8 mouse cellular contexts compared by ENCODE assay signal in genomic region chr19:38015180-38015872, GRCm38 (mm10). TPM values are rescaled to one million over a fixed set of nuclear protein-coding genes. Genes with fewer than 3 reads are reported as not detected.
A peak's percentile ranks its signal among the peaks of the same experiment; 100 is the strongest.
DNase-seq lines count a peak whose midpoint lies in the region; ATAC-seq and TF ChIP-seq lines count a peak whose summit lies in the region.

No protein-coding gene starts in this region.

- no peaks in the 10 kb centered on the region for H3K79me2 ChIP-seq in liver, adult 2 months (ENCODE audit: control insufficient read depth, insufficient read depth, low read length)

- WGBS in liver, adult 2 months, result 11% methylated on average over 1 of the region's 1 CpGs
- WGBS in liver, embryonic 11.5 days, result 21% methylated on average over 1 of the region's 1 CpGs
- 0% methylated on average over 1 of the region's 1 CpGs for WGBS in forebrain, embryonic 16.5 days
- WGBS in lung, adult 2 months, result 7% methylated on average over 1 of the region's 1 CpGs
- 0% methylated on average over 1 of the region's 1 CpGs for WGBS in neural tube, embryonic 15.5 days

- no peak overlapping the region for H3K9ac ChIP-seq in liver, adult 2 months (ENCODE audit: low read depth, low read length)
- no peak overlapping the region for H3K9ac ChIP-seq in liver, embryonic 11.5 days (ENCODE audit: low read depth, low read length)
- no peak overlapping the region for H3K9ac ChIP-seq in forebrain, embryonic 16.5 days (replicated peaks; ENCODE audit: low read depth, low read length)
- no peak overlapping the region for H3K9ac ChIP-seq in neural tube, embryonic 15.5 days (replicated peaks)

- H3K27ac ChIP-seq in liver, adult 2 months (replicated peaks; ENCODE audit: insufficient read depth, low read depth, low read length), result no peak overlapping the region
- no peak overlapping the region for H3K27ac ChIP-seq in liver, embryonic 11.5 days (ENCODE audit: low read depth, low read length)
- H3K27ac ChIP-seq in forebrain, embryonic 16.5 days (ENCODE audit: low read length), result no peak overlapping the region
- H3K27ac ChIP-seq in neural tube, embryonic 15.5 days (replicated peaks), result no peak overlapping the region

- DNase-seq in liver, adult 2 months (ENCODE audit: extremely low read depth, low read depth, low spot score), result peak; percentile 27
- no peak for DNase-seq in liver, embryonic 11.5 days (ENCODE audit: low spot score)
- peak; percentile 75 for DNase-seq in heart, postnatal 25 days (ENCODE audit: low spot score)
- DNase-seq in layer of hippocampus, adult 11-12 months (ENCODE audit: low spot score), result peak; percentile 77
- peak; percentile 72 for DNase-seq in lung, adult 2 months
- no peak for DNase-seq in cerebellum, adult 11-12 months

- no peak overlapping the region for H3K4me3 ChIP-seq in liver, adult 2 months (ENCODE audit: insufficient read depth, low read depth, low read length)
- no peak overlapping the region for H3K4me3 ChIP-seq in liver, embryonic 11.5 days (ENCODE audit: low read depth, low read length)
- H3K4me3 ChIP-seq in forebrain, embryonic 16.5 days (replicated peaks; ENCODE audit: low read length), result no peak overlapping the region
- H3K4me3 ChIP-seq in lung, adult 2 months (replicated peaks; ENCODE audit: extremely low read depth, low read depth, low read length), result no peak overlapping the region
- no peak overlapping the region for H3K4me3 ChIP-seq in neural tube, embryonic 15.5 days (replicated peaks)

- no peaks in the 10 kb centered on the region for H3K27me3 ChIP-seq in liver, adult 2 months (ENCODE audit: control insufficient read depth, insufficient read depth, low read length)
- H3K27me3 ChIP-seq in liver, embryonic 11.5 days (replicated peaks; ENCODE audit: control insufficient read depth, insufficient read depth, low read length), result no peaks in the 10 kb centered on the region
- no peaks in the 10 kb centered on the region for H3K27me3 ChIP-seq in forebrain, embryonic 16.5 days (replicated peaks; ENCODE audit: control insufficient read depth, insufficient read depth, low read length)
- H3K27me3 ChIP-seq in neural tube, embryonic 15.5 days (replicated peaks), result no peaks in the 10 kb centered on the region

- H3K4me1 ChIP-seq in liver, adult 2 months (ENCODE audit: control insufficient read depth, insufficient read depth, low read length), result no peaks in the 10 kb centered on the region
- no peaks in the 10 kb centered on the region for H3K4me1 ChIP-seq in liver, embryonic 11.5 days (replicated peaks; ENCODE audit: control insufficient read depth, insufficient read depth, low read length)
- peaks cover 8% of the 10 kb centered on the region for H3K4me1 ChIP-seq in forebrain, embryonic 16.5 days (replicated peaks; ENCODE audit: control insufficient read depth, insufficient read depth, low read length)
- H3K4me1 ChIP-seq in lung, adult 2 months (ENCODE audit: control insufficient read depth, insufficient read depth, low read length), result peaks cover 11% of the 10 kb centered on the region
- peaks cover 5% of the 10 kb centered on the region; the same call in 1 of the 2 replicates for H3K4me1 ChIP-seq in neural tube, embryonic 15.5 days

- no peak; the same call in 1 of the 2 replicates for ATAC-seq in liver, embryonic 11.5 days (replicated peaks; ENCODE audit: low FRiP score)
- peak; percentile 95 for ATAC-seq in forebrain, embryonic 16.5 days
- peak; percentile 78 for ATAC-seq in neural tube, embryonic 15.5 days (ENCODE audit: low FRiP score)

- intact Hi-C loops in heart, postnatal 25 days (cut with DNase I), result no loop called here

- no peaks in the 10 kb centered on the region for H3K9me3 ChIP-seq in liver, embryonic 11.5 days (ENCODE audit: control insufficient read depth, low read length)
- no peaks in the 10 kb centered on the region for H3K9me3 ChIP-seq in forebrain, embryonic 16.5 days (ENCODE audit: control insufficient read depth, low read length)
- H3K9me3 ChIP-seq in neural tube, embryonic 15.5 days (replicated peaks), result no peaks in the 10 kb centered on the region

- no peak for TF ChIP-seq CTCF in liver, adult 2 months (IDR thresholded peaks at IDR 0.05; ENCODE audit: low read depth, low read length)
- no peak for TF ChIP-seq CTCF in lung, adult 2 months (IDR thresholded peaks at IDR 0.05; ENCODE audit: insufficient read depth, low read length)

- TF ChIP-seq POLR2A in liver, adult 2 months (IDR thresholded peaks at IDR 0.05; ENCODE audit: extremely low read depth, insufficient read depth, low read length), result no peak
- no peak; the same call in 1 of the 2 replicates for TF ChIP-seq POLR2A in lung, adult 2 months (IDR thresholded peaks at IDR 0.05; ENCODE audit: borderline replicate concordance, extremely low read depth, low read depth, low read length)

- no peak overlapping the region for H3K4me2 ChIP-seq in liver, embryonic 11.5 days
- no peak overlapping the region for H3K4me2 ChIP-seq in forebrain, embryonic 16.5 days (ENCODE audit: low read length)
- H3K4me2 ChIP-seq in neural tube, embryonic 15.5 days, result no peak overlapping the region

- H3K36me3 ChIP-seq in liver, adult 2 months (ENCODE audit: control insufficient read depth, insufficient read depth, low read length), result no peaks in the 10 kb centered on the region
- H3K36me3 ChIP-seq in liver, embryonic 11.5 days (ENCODE audit: control insufficient read depth, insufficient read depth, low read length), result no peaks in the 10 kb centered on the region
- H3K36me3 ChIP-seq in forebrain, embryonic 16.5 days (ENCODE audit: control insufficient read depth, insufficient read depth), result no peaks in the 10 kb centered on the region
- no peaks in the 10 kb centered on the region for H3K36me3 ChIP-seq in neural tube, embryonic 15.5 days

RNA-seq across cellular contexts. Expression of gene Myof, which starts 28.1 kb away (rescaled TPM):
- total RNA-seq in liver, adult 2 months (2014; rRNA removed), result 2.1 TPM in 2 replicates
- 0.48 and 0.60 TPM in 2 replicates for polyA plus RNA-seq in liver, adult 2 months (2012; rRNA removed)
- 3.0 and 4.4 TPM in 2 replicates for polyA plus RNA-seq in liver, embryonic 11.5 days (2014; fragmentation: Nextera tagmentation; extraction: Ambion mirVana)
- polyA plus RNA-seq in forebrain, embryonic 16.5 days (2015; fragmentation: Nextera tagmentation; extraction: Ambion mirVana), result 1.5 and 2.0 TPM in 2 replicates
- 10 to 100 TPM in 1 of 2 experiments, 1 to 10 TPM in 1; 9.5 to 10.3 TPM for total RNA-seq in heart, postnatal 25 days (2021)
- polyA plus RNA-seq in lung, adult 2 months (2012; rRNA removed), result 46.7 and 51.8 TPM in 2 replicates
- 2.0 and 3.6 TPM in 2 replicates for polyA plus RNA-seq in neural tube, embryonic 15.5 days (2015; fragmentation: Nextera tagmentation; extraction: Ambion mirVana)

RNA-seq across cellular contexts. Expression of gene Cep55, which starts 39.5 kb away (rescaled TPM):
- total RNA-seq in liver, adult 2 months (2014; rRNA removed), result 0.18 and 0.60 TPM in 2 replicates
- polyA plus RNA-seq in liver, adult 2 months (2012; rRNA removed), result 0.05 TPM in 1 of 2 replicates, not detected in the other
- polyA plus RNA-seq in liver, embryonic 11.5 days (2014; fragmentation: Nextera tagmentation; extraction: Ambion mirVana), result 16.0 and 16.7 TPM in 2 replicates
- 12.2 and 17.8 TPM in 2 replicates for polyA plus RNA-seq in forebrain, embryonic 16.5 days (2015; fragmentation: Nextera tagmentation; extraction: Ambion mirVana)
- under 1 TPM; 0.50 to 0.78 TPM for total RNA-seq in heart, postnatal 25 days (2021)
- polyA plus RNA-seq in lung, adult 2 months (2012; rRNA removed), result 0.38 and 0.40 TPM in 2 replicates
- polyA plus RNA-seq in neural tube, embryonic 15.5 days (2015; fragmentation: Nextera tagmentation; extraction: Ambion mirVana), result 3.6 and 9.9 TPM in 2 replicates

Comparison
In these comparisons a context has a peak if more than half of its experiments do, and no peak if none do; other contexts are left out.
1. DNase-seq: peak in liver, adult 2 months (single experiment), heart, postnatal 25 days (single experiment), layer of hippocampus, adult 11-12 months (single experiment) and lung, adult 2 months (single experiment); none in liver, embryonic 11.5 days (single experiment) and cerebellum, adult 11-12 months (single experiment).